Mouse (Mus musculus): ENCODE data around the gene Gm10160. TPM values are rescaled to one million over a fixed set of nuclear protein-coding genes. Genes with fewer than 3 reads are reported as not detected.

Gm10160 gene
- polyA plus RNA-seq, 1 experiment from 2014 or later = not detected

DNA sequence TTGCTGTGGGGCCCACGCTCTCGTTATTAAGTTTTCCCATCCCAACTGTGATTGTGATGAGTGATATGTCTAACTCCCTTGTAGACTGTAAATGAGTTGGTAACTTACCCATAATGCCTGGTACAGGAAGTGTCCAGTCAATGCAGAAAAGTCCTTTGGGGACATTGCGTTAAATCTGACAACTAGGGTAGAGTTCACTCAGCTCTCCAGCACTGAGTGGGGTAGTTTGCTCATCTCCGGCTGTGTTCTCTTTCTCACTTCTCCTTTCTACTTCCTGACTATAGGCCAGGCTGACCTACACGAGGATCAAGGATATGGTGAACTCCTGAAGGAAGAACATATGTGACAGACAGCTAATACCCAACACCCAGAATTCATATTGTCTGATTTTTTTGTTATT lies 6.4 kb downstream of the Gm10160 start:
- Histone ChIP-seq H3K36me3 (ENCODE audit: insufficient read depth, low read length) (no peaks in the 10 kb centered on the region), H3K4me2 (replicated peaks; ENCODE audit: low read depth, low read length) (no peak overlapping the region), H3K4me1 (ENCODE audit: insufficient read depth, low read length) (peaks cover 14% of the 10 kb centered on the region), H3K27ac (ENCODE audit: low read length) (no peak overlapping the region), H3K27me3 (ENCODE audit: insufficient read depth, low read length) (no peaks in the 10 kb centered on the region), H3K4me3 (ENCODE audit: low read length) (no peak overlapping the region), H3K9ac (replicated peaks; ENCODE audit: low read length) (no peak overlapping the region), H3K9me3 (ENCODE audit: low read length) (no peaks in the 10 kb centered on the region)
- 85% methylated on average over 5 of the region's 5 CpGs for WGBS
- no peak for ATAC-seq (ENCODE audit: low FRiP score, low TSS enrichment)

- H3K4me2 ChIP-seq (replicated peaks; ENCODE audit: low read depth, low read length) = no peak overlapping the region
- no peaks in the 10 kb centered on the region for H3K9me3 ChIP-seq (ENCODE audit: low read length)
- WGBS = 38% methylated on average over 4 of the region's 4 CpGs
- H3K27ac ChIP-seq (ENCODE audit: low read length) = no peak overlapping the region
- no peak overlapping the region for H3K4me3 ChIP-seq (ENCODE audit: low read length)
- H3K36me3 ChIP-seq (ENCODE audit: insufficient read depth, low read length) = no peaks in the 10 kb centered on the region
- peaks cover 14% of the 10 kb centered on the region for H3K4me1 ChIP-seq (ENCODE audit: insufficient read depth, low read length)
- H3K27me3 ChIP-seq (ENCODE audit: insufficient read depth, low read length) = no peaks in the 10 kb centered on the region
- no peak overlapping the region for H3K9ac ChIP-seq (replicated peaks; ENCODE audit: low read length)
- ATAC-seq (ENCODE audit: low FRiP score, low TSS enrichment) = no peak; the same call in 1 of the 2 replicates
These were observed 7.8 kb downstream of the Gm10160 start for GRCm38 (mm10) chr7:81847777-81848176.

- no peak; the same call in 1 of the 2 replicates for ATAC-seq (ENCODE audit: low FRiP score, low TSS enrichment)
- Histone ChIP-seq H3K36me3 (ENCODE audit: insufficient read depth, low read length) (no peaks in the 10 kb centered on the region), H3K27me3 (ENCODE audit: insufficient read depth, low read length) (no peaks in the 10 kb centered on the region), H3K9me3 (ENCODE audit: low read length) (no peaks in the 10 kb centered on the region), H3K9ac (replicated peaks; ENCODE audit: low read length) (no peak overlapping the region), H3K4me2 (replicated peaks; ENCODE audit: low read depth, low read length) (no peak overlapping the region), H3K4me3 (ENCODE audit: low read length) (no peak overlapping the region), H3K4me1 (ENCODE audit: insufficient read depth, low read length) (peaks cover 14% of the 10 kb centered on the region), H3K27ac (ENCODE audit: low read length) (no peak overlapping the region)
- 44% methylated on average over 8 of the region's 8 CpGs for WGBS
These were observed 8.6 kb downstream of the Gm10160 start for GRCm38 (mm10) chr7:81847010-81847409.

DNA sequence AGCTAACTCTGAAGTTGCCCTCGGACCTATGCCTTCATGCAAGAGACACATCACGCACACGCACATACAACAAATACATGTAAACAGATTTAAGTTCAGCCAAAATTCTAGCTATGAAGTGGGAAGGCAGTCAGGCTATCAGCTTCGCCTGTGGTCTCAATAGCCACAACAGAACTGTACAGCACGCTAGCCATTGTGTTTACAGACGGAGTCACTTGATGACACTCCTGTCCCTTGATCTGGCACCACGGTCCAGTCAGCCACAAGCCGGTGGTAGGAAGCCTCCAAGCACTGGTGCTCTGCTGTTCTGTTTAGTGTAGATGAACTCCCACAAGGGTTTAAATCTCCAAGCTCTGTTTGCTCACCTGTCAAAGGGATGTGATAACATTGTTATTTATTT lies 9.6 kb downstream of the Gm10160 start:
- Histone ChIP-seq H3K9ac (replicated peaks; ENCODE audit: low read length) (no peak overlapping the region), H3K27ac (ENCODE audit: low read length) (no peak overlapping the region), H3K36me3 (ENCODE audit: insufficient read depth, low read length) (no peaks in the 10 kb centered on the region), H3K4me2 (replicated peaks; ENCODE audit: low read depth, low read length) (no peak overlapping the region), H3K9me3 (ENCODE audit: low read length) (no peaks in the 10 kb centered on the region), H3K27me3 (ENCODE audit: insufficient read depth, low read length) (no peaks in the 10 kb centered on the region), H3K4me3 (ENCODE audit: low read length) (no peak overlapping the region), H3K4me1 (ENCODE audit: insufficient read depth, low read length) (peaks cover 9% of the 10 kb centered on the region)
- no peak for ATAC-seq (ENCODE audit: low FRiP score, low TSS enrichment)
- 70% methylated on average over 8 of the region's 8 CpGs for WGBS

- no peak overlapping the region for H3K27ac ChIP-seq (ENCODE audit: low read length)
- ATAC-seq (ENCODE audit: low FRiP score, low TSS enrichment) = no peak
- no peaks in the 10 kb centered on the region for H3K9me3 ChIP-seq (ENCODE audit: low read length)
- no peaks in the 10 kb centered on the region for H3K36me3 ChIP-seq (ENCODE audit: insufficient read depth, low read length)
- no peaks in the 10 kb centered on the region for H3K27me3 ChIP-seq (ENCODE audit: insufficient read depth, low read length)
- H3K9ac ChIP-seq (replicated peaks; ENCODE audit: low read length) = no peak overlapping the region
- WGBS = 73% methylated on average over 3 of the region's 3 CpGs
- H3K4me1 ChIP-seq (ENCODE audit: insufficient read depth, low read length) = 0 out of 2 replicates have a peak, but pooled peaks cover 3% of the 10 kb centered on the region
- H3K4me3 ChIP-seq (ENCODE audit: low read length) = no peak overlapping the region
- no peak overlapping the region for H3K4me2 ChIP-seq (replicated peaks; ENCODE audit: low read depth, low read length)
These were observed 10.3 kb downstream of the Gm10160 start for GRCm38 (mm10) chr7:81845313-81845712.

DNA sequence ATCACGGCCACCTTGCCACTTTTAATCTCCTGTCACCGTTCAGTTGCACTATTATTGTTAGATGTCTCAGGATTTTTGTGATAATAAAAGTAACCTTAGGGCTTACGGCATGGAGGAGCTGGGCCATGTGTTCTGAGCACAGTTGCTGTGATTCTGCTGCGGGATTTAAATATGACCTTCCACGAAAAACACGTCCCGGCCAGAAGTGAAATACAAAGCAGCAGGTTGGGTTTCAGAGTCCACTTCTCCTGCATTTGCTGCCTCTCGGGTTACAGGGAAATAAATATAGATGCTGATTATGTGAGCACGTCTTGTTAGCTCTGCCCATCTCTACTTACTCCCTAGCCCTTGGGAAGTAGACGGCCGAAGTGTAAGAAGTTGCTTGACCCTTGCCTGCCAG lies 10.8 kb downstream of the Gm10160 start:
- Histone ChIP-seq H3K9ac (replicated peaks; ENCODE audit: low read length) (no peak overlapping the region), H3K4me1 (ENCODE audit: insufficient read depth, low read length) (no peaks in the 10 kb centered on the region), H3K4me2 (replicated peaks; ENCODE audit: low read depth, low read length) (no peak overlapping the region), H3K9me3 (ENCODE audit: low read length) (no peaks in the 10 kb centered on the region), H3K27ac (ENCODE audit: low read length) (no peak overlapping the region), H3K4me3 (ENCODE audit: low read length) (no peak overlapping the region), H3K36me3 (ENCODE audit: insufficient read depth, low read length) (no peaks in the 10 kb centered on the region), H3K27me3 (ENCODE audit: insufficient read depth, low read length) (no peaks in the 10 kb centered on the region)
- no peak for ATAC-seq (ENCODE audit: low FRiP score, low TSS enrichment)
- WGBS = 43% methylated on average over 11 of the region's 11 CpGs

DNA sequence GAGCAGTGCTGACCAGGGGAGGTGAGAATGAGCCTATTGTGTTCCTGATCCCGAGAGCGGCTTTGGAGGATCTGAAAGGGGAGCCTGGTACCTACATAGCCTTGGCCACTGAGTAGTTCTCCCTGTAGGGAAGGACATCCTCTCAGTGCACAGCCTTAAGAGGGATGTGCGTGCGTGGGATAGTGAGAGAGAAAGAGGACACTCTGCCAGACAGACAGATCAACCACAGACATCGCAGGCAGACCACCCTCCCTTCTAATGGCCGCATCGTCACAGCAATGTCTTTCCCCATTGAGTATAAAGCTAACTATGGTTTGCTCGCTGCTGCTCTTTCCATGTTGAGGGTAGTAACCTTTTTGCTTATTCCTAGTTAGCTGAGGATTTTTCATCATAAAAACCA lies 11.7 kb downstream of the Gm10160 start:
- Histone ChIP-seq H3K27ac (ENCODE audit: low read length) (no peak overlapping the region), H3K4me2 (replicated peaks; ENCODE audit: low read depth, low read length) (no peak overlapping the region), H3K36me3 (ENCODE audit: insufficient read depth, low read length) (no peaks in the 10 kb centered on the region), H3K9me3 (ENCODE audit: low read length) (no peaks in the 10 kb centered on the region), H3K4me1 (ENCODE audit: insufficient read depth, low read length) (no peaks in the 10 kb centered on the region), H3K4me3 (ENCODE audit: low read length) (no peak overlapping the region), H3K9ac (replicated peaks; ENCODE audit: low read length) (no peak overlapping the region), H3K27me3 (ENCODE audit: insufficient read depth, low read length) (no peaks in the 10 kb centered on the region)
- ATAC-seq (ENCODE audit: low FRiP score, low TSS enrichment) = no peak
- WGBS = 84% methylated on average over 8 of the region's 8 CpGs

DNA sequence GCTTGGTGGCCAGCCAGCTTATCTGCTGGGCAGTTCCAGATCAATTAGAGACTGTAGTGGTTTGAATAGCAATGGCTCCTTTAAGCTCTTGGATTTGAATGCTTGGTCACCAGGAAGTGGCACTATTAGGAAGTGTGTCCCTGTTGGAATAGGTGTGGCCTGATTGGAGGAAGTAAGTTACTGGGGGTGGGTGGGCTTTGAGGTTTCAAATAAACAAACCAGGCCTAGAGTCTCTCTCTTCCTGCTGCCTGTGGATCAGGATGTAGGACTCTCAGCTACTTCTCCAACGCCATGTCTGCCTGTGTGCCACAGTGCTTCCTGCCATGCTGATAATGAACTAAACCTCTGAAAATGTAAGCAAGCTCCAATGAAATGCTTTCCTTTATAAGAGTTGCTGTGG lies 12.6 kb downstream of the Gm10160 start:
- no peaks in the 10 kb centered on the region for H3K4me1 ChIP-seq (ENCODE audit: insufficient read depth, low read length)
- no peak overlapping the region for H3K27ac ChIP-seq (ENCODE audit: low read length)
- ATAC-seq (ENCODE audit: low FRiP score, low TSS enrichment) = no peak
- no peak overlapping the region for H3K9ac ChIP-seq (replicated peaks; ENCODE audit: low read length)
- H3K4me3 ChIP-seq (ENCODE audit: low read length) = no peak overlapping the region
- 62% methylated on average over 1 of the region's 1 CpGs for WGBS
- H3K9me3 ChIP-seq (ENCODE audit: low read length) = no peaks in the 10 kb centered on the region
- no peak overlapping the region for H3K4me2 ChIP-seq (replicated peaks; ENCODE audit: low read depth, low read length)
- H3K27me3 ChIP-seq (ENCODE audit: insufficient read depth, low read length) = no peaks in the 10 kb centered on the region
- H3K36me3 ChIP-seq (ENCODE audit: insufficient read depth, low read length) = no peaks in the 10 kb centered on the region

DNA sequence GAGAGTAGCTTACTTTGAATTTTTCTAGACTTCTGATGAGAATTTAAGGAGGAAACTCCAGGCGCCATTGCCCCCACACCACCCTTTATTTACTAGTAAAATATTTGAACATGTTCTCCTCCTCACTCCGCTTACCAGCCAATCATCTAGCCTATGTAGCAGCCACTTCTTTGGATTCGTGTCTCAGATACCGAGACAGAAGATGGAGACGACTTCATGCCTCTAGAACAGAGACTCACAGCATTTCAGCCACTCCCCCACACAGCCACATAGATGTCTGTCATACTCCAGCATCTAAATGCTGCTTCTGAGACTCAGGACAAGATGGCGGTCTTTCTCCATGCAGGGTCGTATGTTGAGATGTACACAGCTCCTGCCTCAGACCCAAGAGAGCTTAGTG lies 13.5 kb downstream of the Gm10160 start:
- Histone ChIP-seq H3K36me3 (ENCODE audit: insufficient read depth, low read length) (no peaks in the 10 kb centered on the region), H3K4me1 (ENCODE audit: insufficient read depth, low read length) (no peaks in the 10 kb centered on the region), H3K4me3 (ENCODE audit: low read length) (no peak overlapping the region), H3K9ac (replicated peaks; ENCODE audit: low read length) (no peak overlapping the region), H3K27me3 (ENCODE audit: insufficient read depth, low read length) (no peaks in the 10 kb centered on the region), H3K4me2 (replicated peaks; ENCODE audit: low read depth, low read length) (no peak overlapping the region), H3K9me3 (ENCODE audit: low read length) (no peaks in the 10 kb centered on the region), H3K27ac (ENCODE audit: low read length) (no peak overlapping the region)
- 83% methylated on average over 7 of the region's 7 CpGs for WGBS
- ATAC-seq (ENCODE audit: low FRiP score, low TSS enrichment) = no peak

GRCm38 (mm10) chr7:81841439-81841838 lies 14.2 kb downstream of the Gm10160 start:
- Histone ChIP-seq H3K9me3 (ENCODE audit: low read length) (no peaks in the 10 kb centered on the region), H3K9ac (replicated peaks; ENCODE audit: low read length) (no peak overlapping the region), H3K27me3 (ENCODE audit: insufficient read depth, low read length) (no peaks in the 10 kb centered on the region), H3K4me1 (ENCODE audit: insufficient read depth, low read length) (no peaks in the 10 kb centered on the region), H3K36me3 (ENCODE audit: insufficient read depth, low read length) (no peaks in the 10 kb centered on the region), H3K27ac (ENCODE audit: low read length) (no peak overlapping the region), H3K4me3 (ENCODE audit: low read length) (no peak overlapping the region), H3K4me2 (replicated peaks; ENCODE audit: low read depth, low read length) (no peak overlapping the region)
- ATAC-seq (ENCODE audit: low FRiP score, low TSS enrichment) = no peak
- 85% methylated on average over 6 of the region's 6 CpGs for WGBS

Data from kidney, embryonic 16.5 days (tissue).